Mouse (Mus musculus) spleen, adult 12 weeks (tissue): ENCODE measurements around the gene Nmd3.

Source experiments
- DNase-seq: peaks from one replicate; pipeline ENCODE4 v3.0.0; 2022; ENCODE audit warnings: low spot score

Gene Nmd3

GRCm38 (mm10) chr3:69721814-69722186, at the start of gene Nmd3:
Gene Nmd3, plus strand, starts transcription at chr3:69721985.
- DNase-seq: peak; percentile 82

- DNase-seq: no peak
Measured at GRCm38 (mm10) chr3:69673351-69673750, 48.4 kb upstream of the Nmd3 start.

GRCm38 (mm10) chr3:69674206-69674605, 47.6 kb upstream of the Nmd3 start:
- DNase-seq: no peak

- DNase-seq: no peak
Measured at GRCm38 (mm10) chr3:69689791-69690190, 32.0 kb upstream of the Nmd3 start.

GRCm38 (mm10) chr3:69690939-69691338, 30.8 kb upstream of the Nmd3 start:
- no peak for DNase-seq

GRCm38 (mm10) chr3:69699851-69700500, 21.8 kb upstream of the Nmd3 start:
- DNase-seq: peak; percentile 5

- DNase-seq: no peak
Measured at GRCm38 (mm10) chr3:69701905-69702304, 19.9 kb upstream of the Nmd3 start.

- no peak for DNase-seq
Measured at GRCm38 (mm10) chr3:69702421-69702820, 19.4 kb upstream of the Nmd3 start.

GRCm38 (mm10) chr3:69709043-69709929, 12.5 kb upstream of the Nmd3 start:
- no peak for DNase-seq

- no peak for DNase-seq
Measured at GRCm38 (mm10) chr3:69711907-69712600, 9.7 kb upstream of the Nmd3 start.

- DNase-seq: no peak
Measured at GRCm38 (mm10) chr3:69717476-69717875, 4.3 kb upstream of the Nmd3 start.

- peak; percentile 32 for DNase-seq
Measured at GRCm38 (mm10) chr3:69722187-69722867, 542 bp downstream of the Nmd3 start.

GRCm38 (mm10) chr3:69723161-69723560, 1.4 kb downstream of the Nmd3 start:
- DNase-seq: no peak

GRCm38 (mm10) chr3:69730930-69731329, 9.1 kb downstream of the Nmd3 start:
- DNase-seq: no peak

GRCm38 (mm10) chr3:69733939-69734338, 12.2 kb downstream of the Nmd3 start:
- no peak for DNase-seq

GRCm38 (mm10) chr3:69755192-69755591, 33.4 kb downstream of the Nmd3 start:
- DNase-seq: no peak

- no peak for DNase-seq
Measured at GRCm38 (mm10) chr3:69755968-69756367, 34.2 kb downstream of the Nmd3 start.

- no peak for DNase-seq
Measured at GRCm38 (mm10) chr3:69756499-69756898, 34.7 kb downstream of the Nmd3 start.

- no peak for DNase-seq
Measured at GRCm38 (mm10) chr3:69757456-69757855, 35.7 kb downstream of the Nmd3 start.

- DNase-seq: no peak
Measured at GRCm38 (mm10) chr3:69760081-69760480, 38.3 kb downstream of the Nmd3 start.

- no peak for DNase-seq
Measured at GRCm38 (mm10) chr3:69761195-69761594, 39.4 kb downstream of the Nmd3 start.

GRCm38 (mm10) chr3:69762838-69763368, 41.1 kb downstream of the Nmd3 start:
- no peak for DNase-seq
